Mouse (Mus musculus) embryonic facial prominence, embryonic 14.5 days (tissue): ENCODE results near the gene Nlrp9a. TPM values are rescaled to one million over a fixed set of nuclear protein-coding genes. Genes with fewer than 3 reads are reported as not detected.
"Not testable (repeated sequence)": the region's sequence is repeated elsewhere in the genome, so short reads cannot be mapped to it uniquely, and the experiment has no call there.

ENCODE experiments used
- ATAC-seq: fragments of 200-750 bp; cut with Nextera tagmentation; 2 replicates; pipeline ENCODE4 v1.8.0; 2017; ENCODE audit warnings: low read depth, moderate number of reproducible peaks, moderate TSS enrichment
- DNase-seq: peaks from one replicate; pipeline ENCODE4 v3.0.0-alpha.2; 2015; ENCODE audit warnings: low spot score
- H3K27ac ChIP-seq: fragments of 300-500 bp; sonication (generic); replicated peaks from 2 replicates; pipeline ENCODE4 v1.5.1; 2014; ENCODE audit warnings: low read depth, mild to moderate bottlenecking, low read length, moderate library complexity
- H3K27me3 ChIP-seq: fragments of 300-500 bp; sonication (generic); replicated peaks from 2 replicates; pipeline ENCODE4 v1.6.1; 2014; ENCODE audit warnings: low read length; ENCODE audit not compliant: control insufficient read depth, insufficient read depth
- H3K36me3 ChIP-seq: fragments of 300-500 bp; sonication (generic); 2 replicates; pipeline ENCODE4 v1.6.1; 2014; ENCODE audit warnings: low read length, mixed read lengths; ENCODE audit not compliant: control insufficient read depth, insufficient read depth
- H3K4me1 ChIP-seq: fragments of 300-500 bp; sonication (generic); 2 replicates; pipeline ENCODE4 v1.6.1; 2014; ENCODE audit warnings: antibody characterized with exemption, low read length; ENCODE audit not compliant: control insufficient read depth, insufficient read depth
- H3K4me2 ChIP-seq: fragments of 300-500 bp; sonication (generic); 2 replicates; pipeline ENCODE4 v1.6.1; 2014; ENCODE audit warnings: low read depth, mild to moderate bottlenecking, low read length, moderate library complexity, mixed read lengths
- H3K4me3 ChIP-seq: fragments of 300-500 bp; sonication (generic); 2 replicates; pipeline ENCODE4 v1.5.1; 2014; ENCODE audit warnings: low read depth, mild to moderate bottlenecking, low read length
- H3K9ac ChIP-seq: fragments of 300-500 bp; sonication (generic); 2 replicates; pipeline ENCODE4 v1.6.1; 2014; ENCODE audit warnings: low read depth, mild to moderate bottlenecking, low read length, moderate library complexity, mixed read lengths
- H3K9me3 ChIP-seq: fragments of 300-500 bp; sonication (generic); 2 replicates; pipeline ENCODE4 v1.6.1; 2016; ENCODE audit warnings: low read length; ENCODE audit not compliant: control insufficient read depth
- WGBS: fragments of 180-500 bp; shearing (Covaris S2); extraction: QIAGEN DNeasy Blood & Tissue Kit; methylation state at CpG from one replicate; pipeline ENCODE4 v1.1.7; 2014; 5-methylcytosine and 5-hydroxymethylcytosine counted together
- microRNA-seq: library from miRNA; unstranded; fragments of <30 nt; microRNA quantifications from one replicate; pipeline ENCODE4, GENCODE M21; 2016; ENCODE audit warnings: borderline number of aligned reads
- polyA plus RNA-seq: library from polyadenylated mRNA; unstranded; fragments of >200 nt; fragmentation: Nextera tagmentation; extraction: Ambion mirVana; gene quantifications from 2 replicates; pipeline ENCODE4 v1.2.1, GENCODE M21; 2014

The Nlrp9a gene
- not detected in 2 replicates for polyA plus RNA-seq

DNA sequence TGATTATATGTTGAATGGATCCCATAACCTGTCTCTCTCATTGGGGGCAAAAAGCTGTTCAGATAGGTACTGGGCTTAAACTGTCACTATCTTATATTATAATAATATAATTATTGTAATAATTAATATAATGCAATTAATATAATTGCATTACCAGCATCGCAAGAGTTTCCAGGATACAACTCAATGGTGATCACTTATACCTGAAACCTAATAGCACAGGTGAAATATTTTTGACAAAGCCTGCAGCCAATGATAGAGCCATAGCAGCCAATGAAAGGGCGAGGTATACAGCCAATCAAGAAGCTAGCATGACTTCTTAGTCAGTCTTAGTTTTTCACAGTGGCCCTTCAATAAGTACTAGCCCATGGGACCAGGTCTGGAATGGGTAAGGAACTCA is at the start of gene Nlrp9a:
Gene Nlrp9a, plus strand, starts transcription at position 301 of the 400 bp plus-strand sequence.
- not testable (repeated sequence) for H3K9ac ChIP-seq, DNase-seq, H3K4me1 ChIP-seq, ATAC-seq, H3K27me3 ChIP-seq, H3K27ac ChIP-seq, H3K9me3 ChIP-seq, H3K4me2 ChIP-seq, H3K4me3 ChIP-seq, H3K36me3 ChIP-seq
- 64% methylated on average over 2 of the region's 2 CpGs for WGBS

DNA sequence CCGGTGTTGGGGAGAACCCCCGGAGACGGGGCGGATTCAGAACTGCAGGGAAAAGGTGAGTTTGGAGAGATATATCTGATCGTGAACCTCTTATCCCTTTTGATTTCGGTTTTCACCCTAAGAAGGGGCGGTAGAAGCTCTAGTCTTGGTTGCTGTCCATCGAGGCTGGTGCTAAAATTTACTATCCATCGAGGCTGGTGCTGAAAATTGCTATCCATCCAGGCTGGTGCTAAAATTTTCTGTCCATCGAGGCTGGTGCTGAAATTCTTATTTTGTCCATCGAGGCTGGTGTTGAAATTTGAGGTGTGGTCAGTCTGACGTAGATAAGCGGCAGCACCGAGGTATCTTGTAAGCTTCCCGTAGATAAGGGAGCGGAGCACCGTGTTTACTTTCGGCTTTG is 45.3 kb upstream of the Nlrp9a start:
- DNase-seq, H3K27ac ChIP-seq, H3K27me3 ChIP-seq, H3K4me3 ChIP-seq, H3K9me3 ChIP-seq, ATAC-seq, H3K9ac ChIP-seq, H3K4me2 ChIP-seq, H3K36me3 ChIP-seq, H3K4me1 ChIP-seq: not testable (repeated sequence)
- 77% methylated on average over 18 of the region's 18 CpGs for WGBS

DNA sequence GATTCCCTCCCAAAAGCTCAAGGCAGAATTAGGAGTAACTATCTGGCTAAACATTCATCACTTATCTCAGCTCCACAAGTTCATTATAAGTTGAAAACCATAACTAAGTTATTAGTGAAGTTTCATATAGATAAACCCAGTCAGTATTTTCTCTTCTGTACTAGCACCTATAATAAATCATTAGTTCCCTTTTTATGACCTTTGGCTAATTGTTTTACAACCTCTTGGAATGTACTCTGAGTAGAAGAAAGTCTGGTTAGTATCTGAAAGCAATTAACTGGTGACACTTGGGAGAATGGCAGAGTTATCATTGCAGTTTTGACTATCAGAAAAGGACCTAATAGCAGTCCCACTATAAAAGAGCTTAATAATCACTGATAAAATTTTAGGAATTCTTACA is 54.3 kb downstream of the Nlrp9a start:
- H3K4me1 ChIP-seq, result no peaks in the 10 kb centered on the region
- DNase-seq (no peak), ATAC-seq (no peak)
- H3K36me3 ChIP-seq, result no peaks in the 10 kb centered on the region
- no peak overlapping the region for H3K4me3 ChIP-seq
- H3K9me3 ChIP-seq, result no peaks in the 10 kb centered on the region
- no peaks in the 10 kb centered on the region for H3K27me3 ChIP-seq
- H3K9ac ChIP-seq, result no peak overlapping the region
- H3K27ac ChIP-seq, result no peak overlapping the region
- no peak overlapping the region for H3K4me2 ChIP-seq

DNA sequence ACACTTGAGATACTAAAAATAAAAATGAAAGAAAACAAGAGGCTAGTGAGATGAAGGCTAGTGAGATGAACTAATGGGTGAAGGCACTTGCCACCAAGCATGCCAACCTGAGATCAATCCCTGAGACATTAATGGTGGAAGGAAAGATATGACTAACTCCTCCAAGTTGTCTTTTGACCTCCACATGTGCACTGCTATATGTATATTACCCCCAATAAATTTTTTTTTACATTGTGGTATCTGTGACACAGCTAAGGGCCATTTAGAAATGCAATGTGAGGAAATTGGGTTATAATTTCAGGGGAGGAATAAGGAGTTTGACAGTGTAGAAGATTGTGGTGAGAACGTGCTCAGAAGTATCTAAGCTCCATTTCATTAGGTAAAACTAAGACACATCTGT is 55.0 kb downstream of the Nlrp9a start:
- H3K9ac ChIP-seq, result no peak overlapping the region
- no peaks in the 10 kb centered on the region for H3K27me3 ChIP-seq
- H3K4me1 ChIP-seq, result no peaks in the 10 kb centered on the region
- ATAC-seq (no peak), DNase-seq (no peak)
- H3K9me3 ChIP-seq, result no peaks in the 10 kb centered on the region
- no peak overlapping the region for H3K27ac ChIP-seq
- no peak overlapping the region for H3K4me2 ChIP-seq
- WGBS, result 64% methylated on average over 1 of the region's 1 CpGs
- H3K4me3 ChIP-seq, result no peak overlapping the region
- no peaks in the 10 kb centered on the region for H3K36me3 ChIP-seq

DNA sequence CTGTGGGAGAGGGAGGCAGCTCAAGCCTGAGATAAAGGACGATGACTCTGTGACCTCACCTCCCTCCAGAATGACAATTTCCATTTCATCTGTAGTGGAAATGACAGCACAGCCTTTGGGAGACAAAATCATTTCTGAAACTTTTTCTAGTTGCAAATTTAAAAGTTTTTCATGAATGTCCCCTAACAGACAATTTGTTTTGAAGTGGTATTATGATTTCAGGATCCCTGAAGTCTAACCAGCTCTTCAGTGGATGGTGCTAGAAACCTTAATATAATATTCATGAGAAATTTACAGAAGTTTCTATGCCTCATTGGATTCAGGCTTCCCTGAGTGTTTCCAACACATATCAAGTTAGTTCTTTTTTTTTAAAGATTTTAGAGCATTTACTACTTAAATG is 83.5 kb downstream of the Nlrp9a start, which contains the start of gene Vmn1r185:
Gene Vmn1r185, minus strand, starts transcription at position 101 of the 400 bp plus-strand sequence.
- H3K9ac ChIP-seq, H3K4me1 ChIP-seq, H3K4me3 ChIP-seq, H3K36me3 ChIP-seq, ATAC-seq, DNase-seq, H3K27me3 ChIP-seq, H3K9me3 ChIP-seq, H3K27ac ChIP-seq, H3K4me2 ChIP-seq: not testable (repeated sequence)
- 50% methylated on average over 1 of the region's 1 CpGs for WGBS

Small RNA genes lying within 50 kb of the gene (microRNA-seq; reads per million reads assigned to microRNA genes)
- gene Gm25947, result not detected

Other genes with a start within 250 kb of the Nlrp9a start
- not detected in 2 replicates for gene Cyp2a4, start 227.9 kb upstream of the Nlrp9a start, polyA plus RNA-seq
- gene Nlrp9c, start 131.3 kb upstream of the Nlrp9a start, polyA plus RNA-seq, result not detected in 2 replicates
- not detected in 2 replicates for gene Nlrp4a, start 99.9 kb upstream of the Nlrp9a start, polyA plus RNA-seq
- 0.15 TPM in 1 of 2 replicates, not detected in the other for gene Vmn1r185, start 83.4 kb downstream of the Nlrp9a start, polyA plus RNA-seq
- gene Cyp2b23, start 151.4 kb downstream of the Nlrp9a start, polyA plus RNA-seq, result not detected in 2 replicates
- gene Cyp2b19, start 222.1 kb downstream of the Nlrp9a start, polyA plus RNA-seq, result 0.09 and 1.1 TPM in 2 replicates